Mouse (Mus musculus) stomach, postnatal 0 days (tissue): Measurements from ENCODE around the gene Kcnd3. TPM values are rescaled to one million over a fixed set of nuclear protein-coding genes. Genes with fewer than 3 reads are reported as not detected.
A peak's percentile ranks its signal among the peaks of the same experiment; 100 is the strongest.

Experiments
- ATAC-seq: fragments of 200-750 bp; cut with Nextera tagmentation; 2 replicates; pipeline ENCODE4 v1.8.0; 2017; ENCODE audit not compliant: low FRiP score, low TSS enrichment
- DNase-seq: peaks from one replicate; pipeline ENCODE4 v3.0.0-alpha.2; 2016; ENCODE audit warnings: low spot score
- H3K27ac ChIP-seq: fragments of 300-500 bp; sonication (generic); replicated peaks from 2 replicates; pipeline ENCODE4 v1.5.1; 2014; ENCODE audit warnings: mild to moderate bottlenecking, control low read depth
- H3K27me3 ChIP-seq: fragments of 300-500 bp; sonication (generic); 2 replicates; pipeline ENCODE4 v1.6.1; 2014; ENCODE audit warnings: low read length; ENCODE audit not compliant: control insufficient read depth, insufficient read depth
- H3K36me3 ChIP-seq: fragments of 300-500 bp; sonication (generic); 2 replicates; pipeline ENCODE4 v1.6.1; 2014; ENCODE audit warnings: low read length, mixed read lengths; ENCODE audit not compliant: control insufficient read depth, insufficient read depth
- H3K4me1 ChIP-seq: fragments of 300-500 bp; sonication (generic); replicated peaks from 2 replicates; pipeline ENCODE4 v1.6.1; 2014; ENCODE audit warnings: antibody characterized with exemption; ENCODE audit not compliant: control insufficient read depth, insufficient read depth
- H3K4me2 ChIP-seq: fragments of 300-500 bp; sonication (generic); replicated peaks from 2 replicates; pipeline ENCODE4 v1.6.1; 2014; ENCODE audit warnings: low read depth, mild to moderate bottlenecking, control low read depth, moderate library complexity
- H3K4me3 ChIP-seq: fragments of 300-500 bp; sonication (generic); 2 replicates; pipeline ENCODE4 v1.5.1; 2014; ENCODE audit warnings: low read depth, low read length, control low read depth
- H3K9ac ChIP-seq: fragments of 300-500 bp; sonication (generic); 2 replicates; pipeline ENCODE4 v1.6.1; 2014; ENCODE audit warnings: mild to moderate bottlenecking, low read length, control low read depth, mixed read lengths
- H3K9me3 ChIP-seq: fragments of 300-500 bp; sonication (generic); 2 replicates; pipeline ENCODE4 v1.6.1; 2016; ENCODE audit warnings: low read length; ENCODE audit not compliant: control insufficient read depth
- CTCF ChIP-seq: IDR thresholded peaks from 2 replicates; pipeline ENCODE4 v1.5.1; 2016; ENCODE audit warnings: antibody characterized with exemption, low read depth, mild to moderate bottlenecking, moderate library complexity
- EP300 ChIP-seq: optimal IDR thresholded peaks from 2 replicates; pipeline ENCODE3; 2016; ENCODE audit warnings: antibody characterized with exemption
- WGBS: fragments of 180-500 bp; shearing (Covaris S2); extraction: QIAGEN DNeasy Blood & Tissue Kit; methylation state at CpG from one replicate; pipeline ENCODE4 v1.1.7; 2014; 5-methylcytosine and 5-hydroxymethylcytosine counted together
- polyA plus RNA-seq: library from polyadenylated mRNA; unstranded; fragments of >200 nt; fragmentation: Nextera tagmentation; extraction: Ambion mirVana; gene quantifications from 2 replicates; pipeline ENCODE4 v1.2.1, GENCODE M21; 2015

Kcnd3 gene
- polyA plus RNA-seq, 1 experiment from 2014 or later = 2.4 TPM

- Histone ChIP-seq H3K36me3 (no peaks in the 10 kb centered on the region), H3K4me1 (no peaks in the 10 kb centered on the region), H3K9ac (no peak overlapping the region), H3K27me3 (no peaks in the 10 kb centered on the region), H3K4me2 (no peak overlapping the region), H3K27ac (no peak overlapping the region), H3K9me3 (no peaks in the 10 kb centered on the region), H3K4me3 (no peak overlapping the region)
- ATAC-seq (no peak), DNase-seq (no peak)
- TF ChIP-seq EP300 (no peak), CTCF (peak; percentile 33; the same call in 1 of the 2 replicates)
Measured at GRCm38 (mm10) chr3:105422391-105422790, 29.7 kb upstream of the Kcnd3 start.

- H3K4me2 ChIP-seq = no peak overlapping the region
- no peaks in the 10 kb centered on the region for H3K27me3 ChIP-seq
- no peak overlapping the region for H3K27ac ChIP-seq
- 55% methylated on average over 4 of the region's 4 CpGs for WGBS
- H3K36me3 ChIP-seq = no peaks in the 10 kb centered on the region
- ATAC-seq (no peak), DNase-seq (no peak)
- no peaks in the 10 kb centered on the region for H3K9me3 ChIP-seq
- TF ChIP-seq EP300 (no peak), CTCF (no peak)
- no peaks in the 10 kb centered on the region for H3K4me1 ChIP-seq
- H3K9ac ChIP-seq = no peak overlapping the region
- H3K4me3 ChIP-seq = no peak overlapping the region
Measured at GRCm38 (mm10) chr3:105423427-105423826, 28.7 kb upstream of the Kcnd3 start.

GRCm38 (mm10) chr3:105428586-105428985, 23.5 kb upstream of the Kcnd3 start:
- DNase-seq = no peak
- ATAC-seq = no peak

DNA sequence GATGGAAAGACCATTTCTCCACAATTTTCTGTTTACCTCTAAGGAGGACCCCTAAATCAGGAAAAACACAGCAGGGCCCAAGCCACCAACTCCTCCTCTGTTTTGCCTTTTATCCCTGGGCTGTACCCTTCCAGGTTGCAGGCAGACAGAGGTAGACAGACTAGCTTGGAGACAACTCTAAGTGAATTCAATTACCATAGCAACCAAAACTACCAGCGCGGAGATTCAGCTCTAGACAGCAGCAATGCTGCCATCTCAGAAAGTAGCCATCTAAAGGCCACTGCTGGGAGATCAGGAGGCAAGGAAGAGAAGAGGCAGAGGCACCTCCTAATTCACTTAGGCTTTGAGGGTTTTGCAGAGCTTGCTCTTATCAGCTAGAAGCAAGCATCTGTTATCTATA, 15.7 kb upstream of the Kcnd3 start:
- Histone ChIP-seq H3K27ac (no peak overlapping the region), H3K4me2 (no peak overlapping the region), H3K9ac (no peak overlapping the region), H3K9me3 (no peaks in the 10 kb centered on the region), H3K27me3 (no peaks in the 10 kb centered on the region), H3K4me3 (no peak overlapping the region), H3K36me3 (no peaks in the 10 kb centered on the region), H3K4me1 (no peaks in the 10 kb centered on the region)
- DNase-seq (no peak), ATAC-seq (no peak)
- TF ChIP-seq EP300 (no peak), CTCF (no peak)
- 72% methylated on average over 2 of the region's 2 CpGs for WGBS

More at GRCm38 (mm10) chr3:105428586-105428985, 23.5 kb upstream of the Kcnd3 start:
- no peak for TF ChIP-seq EP300
- no peak for TF ChIP-seq CTCF
- Histone ChIP-seq H3K27me3 (no peaks in the 10 kb centered on the region), H3K9ac (no peak overlapping the region), H3K4me1 (no peaks in the 10 kb centered on the region), H3K4me2 (no peak overlapping the region), H3K9me3 (no peaks in the 10 kb centered on the region), H3K27ac (no peak overlapping the region), H3K4me3 (no peak overlapping the region), H3K36me3 (no peaks in the 10 kb centered on the region)

GRCm38 (mm10) chr3:105436971-105437370, 15.2 kb upstream of the Kcnd3 start:
- H3K9me3 ChIP-seq = no peaks in the 10 kb centered on the region
- H3K4me1 ChIP-seq = no peaks in the 10 kb centered on the region
- H3K4me3 ChIP-seq = no peak overlapping the region
- H3K27ac ChIP-seq = no peak overlapping the region
- TF ChIP-seq CTCF = no peak
- no peak for TF ChIP-seq EP300
- 85% methylated on average over 11 of the region's 11 CpGs for WGBS
- no peak for ATAC-seq
- no peak overlapping the region for H3K4me2 ChIP-seq
- DNase-seq = no peak
- no peaks in the 10 kb centered on the region for H3K27me3 ChIP-seq
- no peak overlapping the region for H3K9ac ChIP-seq
- no peaks in the 10 kb centered on the region for H3K36me3 ChIP-seq

GRCm38 (mm10) chr3:105440873-105441495, 11.1 kb upstream of the Kcnd3 start:
- TF ChIP-seq CTCF = peak; percentile 17; the same call in 1 of the 2 replicates
- no peak for TF ChIP-seq EP300
- ATAC-seq = no peak
- Histone ChIP-seq H3K4me1 (no peaks in the 10 kb centered on the region), H3K27ac (no peak overlapping the region), H3K36me3 (no peaks in the 10 kb centered on the region), H3K27me3 (no peaks in the 10 kb centered on the region), H3K9me3 (no peaks in the 10 kb centered on the region), H3K4me3 (no peak overlapping the region), H3K4me2 (no peak overlapping the region), H3K9ac (no peak overlapping the region)
- 57% methylated on average over 4 of the region's 4 CpGs for WGBS
- no peak for DNase-seq
